Mouse (Mus musculus) layer of hippocampus, adult 6 months (tissue): ENCODE measurements around the gene Taldo1. TPM values are rescaled to one million over a fixed set of nuclear protein-coding genes. Genes with fewer than 3 reads are reported as not detected.

ENCODE experiments used
- long read RNA-seq, 2 experiments: library from polyadenylated mRNA; unstranded; transcript quantifications; one replicate each; pipeline ENCODE4 v2.0.0; 2019 to 2020
- polyA plus RNA-seq: library from polyadenylated mRNA; unstranded; fragments of <200 nt; fragmentation: Nextera tagmentation; gene quantifications from 2 replicates; pipeline ENCODE4 v1.2.3, GENCODE M21; 2021

Taldo1 gene
- polyA plus RNA-seq: 301 and 321 TPM in 2 replicates
- long read RNA-seq, experiment 1, transcript Taldo1-201 (8 exons, 1,229 nt): major isoform, 351 of 380 reads
- long read RNA-seq, experiment 1, partial matches to known transcripts: 18 of 380 reads
- long read RNA-seq, experiment 1, other reads (novel, unspliced or antisense): 11 of 380 reads
- long read RNA-seq, experiment 2, transcript Taldo1-201 (8 exons, 1,229 nt): major isoform, 468 of 488 reads
- long read RNA-seq, experiment 2, partial matches to known transcripts: 4 of 488 reads
- long read RNA-seq, experiment 2, other reads (novel, unspliced or antisense): 15 of 488 reads

DNA sequence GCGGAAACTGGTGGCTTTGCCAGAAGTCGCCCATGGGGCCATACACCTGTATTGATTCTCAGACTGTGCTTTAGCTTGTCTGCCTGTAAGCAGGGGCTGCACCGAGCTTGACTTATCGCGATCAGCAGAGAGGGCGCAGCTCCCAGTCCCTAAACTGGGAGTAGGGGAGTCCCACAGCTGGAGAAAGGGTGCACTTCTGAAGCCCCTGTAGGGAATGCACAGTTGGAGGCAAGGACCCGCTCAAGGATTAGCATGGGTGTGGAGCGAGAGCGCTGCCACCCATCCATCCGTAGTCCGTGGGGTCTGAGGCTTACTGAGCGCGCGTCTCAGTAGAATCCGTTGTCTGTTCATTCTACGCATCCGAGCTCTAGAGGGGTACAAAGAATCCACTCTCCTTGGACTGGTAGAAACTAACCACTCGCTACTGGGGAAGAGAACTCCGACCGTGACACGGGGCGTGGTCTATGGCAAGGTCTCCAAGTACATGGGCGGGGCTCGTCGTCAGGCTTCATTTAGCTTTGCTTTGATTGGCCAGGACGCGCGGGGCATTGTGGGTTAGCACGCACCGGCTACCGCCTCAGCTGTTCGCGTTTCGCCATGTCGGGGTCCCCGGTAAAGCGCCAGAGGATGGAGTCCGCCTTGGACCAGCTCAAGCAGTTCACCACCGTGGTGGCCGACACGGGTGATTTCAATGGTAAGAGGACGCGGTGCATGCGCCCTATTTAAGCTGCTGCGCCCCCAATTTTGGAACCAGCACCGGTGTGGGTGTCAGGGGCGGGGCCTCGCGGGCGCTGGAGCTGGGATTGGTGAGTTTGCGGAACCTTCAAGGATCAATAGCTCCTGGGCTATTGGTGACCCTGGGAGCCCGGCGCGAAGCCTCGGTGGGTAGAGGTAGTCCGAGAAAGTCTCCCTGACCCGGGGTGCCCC lies at the start of gene Taldo1:
Gene Taldo1, plus strand, starts transcription at position 575 of the 927 bp plus-strand sequence.

DNA sequence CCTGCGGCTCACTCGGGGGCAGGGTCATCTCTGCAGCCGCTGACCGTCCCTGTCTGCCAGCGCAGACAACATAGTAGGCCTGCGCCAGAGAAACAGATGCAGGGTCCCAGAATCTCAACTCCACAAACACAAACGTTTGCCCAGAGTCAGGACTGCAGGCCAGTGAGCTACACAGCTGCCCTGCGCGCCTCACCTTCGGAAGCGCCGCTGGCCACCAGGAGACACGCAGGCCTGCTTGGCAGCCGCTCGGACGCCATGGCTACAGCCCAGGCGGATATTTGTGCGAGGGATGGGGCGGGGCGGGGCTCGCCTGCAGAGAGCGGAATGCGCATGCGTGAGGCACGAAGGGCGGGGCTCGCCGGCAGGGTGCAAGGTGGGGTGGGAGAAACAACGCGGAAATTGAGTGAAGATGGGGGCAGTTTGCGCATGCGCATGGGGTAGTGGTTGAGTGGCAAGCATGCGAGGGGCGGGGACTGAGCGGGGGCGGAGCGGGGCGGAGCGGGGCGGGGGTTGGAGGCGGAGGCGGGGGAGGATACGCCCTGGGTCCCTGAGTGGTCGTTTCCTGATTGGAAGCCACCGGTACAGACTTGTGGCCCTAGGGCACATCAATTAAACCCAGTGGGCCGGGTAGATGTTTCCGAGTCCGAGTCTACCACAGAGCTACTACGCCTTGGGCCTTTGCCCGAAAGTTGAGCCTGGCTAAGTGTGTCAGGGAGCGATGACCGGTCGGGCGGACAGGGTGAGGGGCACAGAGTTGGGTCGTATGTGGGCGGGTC lies 22.0 kb downstream of the Taldo1 start, which contains the start of gene Gatd1:
Gene Gatd1, minus strand, starts transcription at position 328 of the 776 bp plus-strand sequence.

GRCm38 (mm10) chr7:141429310-141429709 lies 37.3 kb downstream of the Taldo1 start, which contains the start of gene Cend1:
Cend1 (minus strand) TSS chr7:141429491.

DNA sequence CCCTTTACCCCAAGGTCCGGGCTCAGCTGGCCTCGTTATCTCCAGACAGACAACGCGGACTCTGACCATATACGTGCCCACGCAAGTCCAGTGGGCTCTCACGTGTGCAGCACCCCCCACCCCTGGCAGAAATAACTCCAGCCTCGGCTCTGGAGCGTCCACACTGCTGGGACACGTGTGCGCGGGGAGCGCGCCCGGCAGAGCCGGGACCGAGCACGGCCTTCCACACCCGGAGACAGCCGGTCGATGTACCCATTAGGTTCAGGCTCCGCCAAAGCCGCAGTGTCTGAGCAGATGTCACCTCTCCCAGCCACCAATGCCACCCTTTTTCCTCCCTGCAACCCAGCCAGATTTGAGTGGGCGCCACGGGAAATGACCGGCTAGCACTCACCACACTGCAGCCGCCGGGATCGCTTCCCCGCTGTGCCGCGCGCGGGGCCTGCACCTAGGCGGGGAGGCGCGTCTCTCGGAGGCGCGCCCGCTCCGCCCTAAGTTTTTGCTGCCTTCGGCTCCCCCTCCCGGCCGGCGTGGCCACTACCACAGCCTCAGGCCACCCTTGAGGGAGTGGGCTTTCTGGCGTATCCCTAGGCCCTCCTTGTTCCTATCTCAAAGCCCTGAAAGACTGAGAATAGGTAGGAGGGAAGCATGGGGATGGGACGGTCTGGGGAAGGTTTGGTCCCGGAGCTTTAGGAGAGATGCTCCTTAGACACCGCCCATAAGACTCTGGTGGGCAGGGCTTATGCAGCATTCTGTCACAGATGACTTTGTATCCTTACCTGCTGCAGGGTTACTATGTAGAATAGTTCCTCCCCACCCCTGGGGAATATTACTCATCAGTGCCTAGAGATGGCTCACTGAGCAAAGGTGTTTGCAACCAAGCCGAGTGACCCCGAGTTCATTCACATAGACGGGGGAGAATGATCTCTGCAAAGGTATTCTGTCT lies 45.5 kb downstream of the Taldo1 start, which contains the start of gene Slc25a22:
Gene Slc25a22, minus strand, starts transcription at position 715 of the 943 bp plus-strand sequence.

GRCm38 (mm10) chr7:141443828-141444237 lies 51.8 kb downstream of the Taldo1 start, which contains the start of gene Pidd1:
Pidd1 (minus strand) TSS chr7:141444025.

DNA sequence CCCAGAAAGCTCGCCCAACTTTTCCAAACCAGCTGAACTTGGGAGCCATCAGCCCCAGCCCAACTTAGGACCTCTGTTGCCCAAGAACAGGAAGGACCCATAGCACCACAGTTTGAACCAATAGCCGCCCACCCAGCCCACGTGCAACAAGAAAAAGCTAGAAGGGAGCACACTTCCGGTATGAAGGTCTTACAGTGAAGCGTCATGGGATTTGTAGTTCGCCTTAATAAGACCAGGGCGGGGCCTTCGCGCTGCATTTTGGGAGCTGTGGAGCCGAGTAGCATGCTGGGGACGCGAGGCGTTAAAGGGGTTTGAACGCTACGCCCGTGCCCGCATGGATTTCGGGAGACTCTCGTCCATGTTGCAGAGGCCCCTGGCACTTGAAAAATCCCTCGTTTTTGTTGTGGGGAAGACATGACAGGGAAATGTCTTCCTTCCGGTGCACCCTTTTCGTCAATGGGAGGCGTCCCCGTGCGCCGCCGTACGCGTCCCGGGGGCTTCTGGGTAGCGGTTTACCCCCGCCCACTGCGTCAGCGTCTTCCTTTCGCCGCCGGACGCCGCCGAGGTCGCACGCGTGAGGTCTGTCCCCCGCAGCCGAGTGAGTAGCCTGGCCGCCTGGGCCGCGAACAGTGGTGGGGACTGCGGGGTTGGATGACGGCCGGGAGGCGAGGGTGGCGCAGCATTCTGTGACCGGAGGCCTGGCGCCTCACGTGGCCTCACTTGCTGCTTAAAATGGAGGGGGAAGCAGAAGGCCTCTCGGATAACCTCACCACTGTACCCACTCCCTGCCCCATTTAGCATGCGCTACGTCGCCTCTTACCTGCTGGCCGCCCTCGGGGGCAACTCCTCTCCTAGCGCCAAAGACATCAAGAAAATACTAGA lies 55.4 kb downstream of the Taldo1 start, which contains the start of gene Rplp2:
Gene Rplp2, plus strand, starts transcription at position 261 of the 882 bp plus-strand sequence.

Other genes with a start within 250 kb of the Taldo1 start
- 64.0 and 68.9 TPM in 2 replicates for gene Rnh1, start 219.3 kb upstream of the Taldo1 start, polyA plus RNA-seq
- gene Hras, start 198.2 kb upstream of the Taldo1 start, polyA plus RNA-seq: 44.0 and 48.3 TPM in 2 replicates
- 3.0 and 3.7 TPM in 2 replicates for gene Lrrc56, start 198.0 kb upstream of the Taldo1 start, polyA plus RNA-seq
- 0.19 TPM in 1 of 2 replicates, not detected in the other for gene Lmntd2, start 178.1 kb upstream of the Taldo1 start, polyA plus RNA-seq
- 2.4 and 2.5 TPM in 2 replicates for gene Rassf7, start 176.3 kb upstream of the Taldo1 start, polyA plus RNA-seq
- gene Phrf1, start 163.4 kb upstream of the Taldo1 start, polyA plus RNA-seq: 21.3 and 23.3 TPM in 2 replicates
- 2.7 TPM in 2 replicates for gene Irf7, start 125.7 kb upstream of the Taldo1 start, polyA plus RNA-seq
- 0.06 TPM in 1 of 2 replicates, not detected in the other for gene Cdhr5, start 115.4 kb upstream of the Taldo1 start, polyA plus RNA-seq
- 0.67 and 0.82 TPM in 2 replicates for gene Sct, start 113.1 kb upstream of the Taldo1 start, polyA plus RNA-seq
- 0.09 and 0.15 TPM in 2 replicates for gene Drd4, start 100.2 kb upstream of the Taldo1 start, polyA plus RNA-seq
- 65.4 and 72.8 TPM in 2 replicates for gene Deaf1, start 64.5 kb upstream of the Taldo1 start, polyA plus RNA-seq
- 32.9 and 33.3 TPM in 2 replicates for gene Tmem80, start 64.5 kb upstream of the Taldo1 start, polyA plus RNA-seq
- 2.8 and 5.0 TPM in 2 replicates for gene Eps8l2, start 53.3 kb upstream of the Taldo1 start, polyA plus RNA-seq
- 46.9 and 50.3 TPM in 2 replicates for gene Gatd1, start 21.9 kb downstream of the Taldo1 start, polyA plus RNA-seq
- gene Cend1, start 37.3 kb downstream of the Taldo1 start, polyA plus RNA-seq: 138 and 162 TPM in 2 replicates
- 111 and 136 TPM in 2 replicates for gene Slc25a22, start 45.7 kb downstream of the Taldo1 start, polyA plus RNA-seq
- gene Pidd1, start 51.8 kb downstream of the Taldo1 start, polyA plus RNA-seq: 0.33 and 0.48 TPM in 2 replicates
- gene Rplp2, start 55.2 kb downstream of the Taldo1 start, polyA plus RNA-seq: 2,193 and 2,396 TPM in 2 replicates
- 14.8 and 16.6 TPM in 2 replicates for gene Pnpla2, start 63.0 kb downstream of the Taldo1 start, polyA plus RNA-seq
- gene Cracr2b, start 68.9 kb downstream of the Taldo1 start, polyA plus RNA-seq: 2.9 and 4.7 TPM in 2 replicates
- gene Cd151, start 75.2 kb downstream of the Taldo1 start, polyA plus RNA-seq: 34.7 and 46.2 TPM in 2 replicates
- gene Polr2l, start 82.9 kb downstream of the Taldo1 start, polyA plus RNA-seq: 91.9 and 96.6 TPM in 2 replicates
- gene Tspan4, start 83.0 kb downstream of the Taldo1 start, polyA plus RNA-seq: 27.1 and 34.9 TPM in 2 replicates
- 69.3 and 75.3 TPM in 2 replicates for gene Chid1, start 147.7 kb downstream of the Taldo1 start, polyA plus RNA-seq
- 140 and 157 TPM in 2 replicates for gene Ap2a2, start 170.0 kb downstream of the Taldo1 start, polyA plus RNA-seq